Mouse (Mus musculus): ENCODE results near the gene Hvcn1.

DNA sequence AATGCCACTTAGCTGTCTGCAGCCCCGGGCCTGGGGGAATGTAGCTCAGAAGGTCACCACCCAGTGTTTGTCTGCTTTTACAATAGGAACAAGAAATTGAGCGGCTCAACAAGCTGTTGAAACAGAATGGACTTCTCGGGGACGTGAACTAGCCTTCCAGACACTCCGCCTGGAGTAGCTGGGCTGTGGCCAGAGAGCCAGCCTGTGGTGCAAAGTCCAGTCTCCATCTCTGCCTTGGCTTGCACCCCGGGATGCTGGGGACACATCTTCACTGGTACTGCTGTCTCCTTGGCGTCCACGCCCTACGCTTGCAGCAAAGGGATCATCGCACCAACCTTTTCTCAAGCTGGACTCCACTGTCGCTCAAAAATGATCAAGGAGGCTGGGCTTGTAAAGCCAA lies 33.9 kb downstream of the Hvcn1 start:
- TF ChIP-seq POLR2A (IDR thresholded peaks at IDR 0.05; ENCODE audit: borderline replicate concordance, low read depth, low read length) (no peak), CTCF (IDR thresholded peaks at IDR 0.05; ENCODE audit: low read depth, low read length) (no peak)
